Mouse (Mus musculus): ENCODE measurements around the gene Arl15.

Arl15 gene

GRCm38 (mm10) chr13:114060258-114060657 lies 266.0 kb downstream of the Arl15 start:
- no peak for DNase-seq (ENCODE audit: low spot score in 2 of 2)

- DNase-seq (ENCODE audit: low spot score in 2 of 2): no peak
Observed at GRCm38 (mm10) chr13:114061234-114061633, 266.9 kb downstream of the Arl15 start.

DNA sequence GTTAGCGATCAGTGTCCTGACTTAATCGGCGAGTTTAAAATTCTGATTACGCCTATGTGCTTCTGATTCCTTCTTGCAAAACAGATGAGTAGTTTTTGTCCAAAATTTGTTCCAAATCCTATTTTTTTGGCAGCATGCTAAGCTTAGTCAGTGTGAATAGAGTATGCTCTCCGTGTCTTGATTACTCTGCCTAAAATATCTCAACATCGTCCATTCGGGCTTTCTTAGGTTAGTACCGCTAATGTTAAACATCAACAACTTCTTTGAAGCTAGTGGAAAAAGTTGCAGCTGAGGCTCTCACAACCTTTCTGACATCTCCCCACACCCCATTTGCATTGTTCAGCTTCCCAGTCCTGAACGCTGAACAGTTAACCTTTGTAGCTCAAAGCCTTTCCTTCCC lies 269.8 kb downstream of the Arl15 start:
- DNase-seq (ENCODE audit: low spot score in 2 of 2): no peak

DNA sequence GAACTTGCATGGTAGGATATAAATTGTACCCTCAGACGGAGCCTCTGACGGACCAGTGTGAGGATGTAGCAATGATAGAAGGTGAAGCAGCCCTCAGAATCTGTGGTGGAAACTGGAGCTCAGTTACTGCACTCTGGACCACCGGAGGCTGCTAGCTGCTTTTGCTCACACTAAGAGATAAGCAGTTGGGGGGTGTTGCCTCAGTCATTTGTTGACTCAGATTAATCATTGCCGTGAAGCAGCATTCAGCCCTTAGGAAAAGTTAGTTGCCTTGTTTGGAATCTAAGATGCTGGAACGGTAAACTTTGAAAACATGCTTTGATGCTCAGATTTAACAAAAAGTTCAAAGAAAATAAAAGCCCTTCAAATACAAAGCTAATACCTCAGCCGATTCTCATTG lies 270.7 kb downstream of the Arl15 start:
- no peak for DNase-seq (ENCODE audit: low spot score in 2 of 2)

DNA sequence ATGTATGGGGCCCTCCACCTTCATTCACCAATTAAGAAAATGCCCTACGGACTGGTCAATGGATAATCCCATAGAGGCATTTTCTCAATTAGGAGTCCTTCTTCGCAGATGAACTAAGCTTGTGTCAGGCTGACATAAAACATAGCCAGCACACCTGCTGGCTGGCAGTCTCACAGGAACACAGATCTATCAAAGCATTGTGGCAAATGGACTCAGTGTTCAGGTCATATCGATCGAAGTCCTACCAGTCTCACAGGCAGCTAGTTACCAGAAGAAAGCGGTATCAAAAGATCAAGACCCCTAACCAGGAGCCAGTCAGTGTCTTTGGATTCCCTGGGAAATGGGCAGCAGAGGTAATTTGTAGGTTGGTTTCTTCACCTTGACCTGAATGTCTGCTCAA lies 274.1 kb downstream of the Arl15 start:
- DNase-seq (ENCODE audit: low spot score in 2 of 2): no peak

DNA sequence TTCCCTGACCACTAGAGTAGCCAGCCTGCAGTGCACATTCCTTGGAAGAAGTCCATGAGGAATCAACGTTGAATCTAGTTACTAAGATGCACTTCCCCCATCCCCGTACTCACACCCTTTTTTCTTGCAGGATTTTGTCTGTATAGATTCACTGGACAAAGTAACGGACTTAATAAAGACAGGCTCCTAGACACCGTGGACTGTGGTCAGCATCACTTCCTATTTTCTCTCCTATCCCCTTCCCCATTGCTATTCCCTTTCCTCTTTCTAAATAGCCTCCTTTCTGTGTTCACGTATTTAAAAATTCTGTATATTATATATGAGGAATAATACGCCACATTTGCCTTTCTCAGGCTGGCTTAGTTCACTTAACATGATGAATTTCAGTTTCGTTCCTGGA lies 277.1 kb downstream of the Arl15 start:
- DNase-seq (ENCODE audit: low spot score in 2 of 2): no peak

GRCm38 (mm10) chr13:114074471-114074870 lies 280.2 kb downstream of the Arl15 start:
- no peak for DNase-seq (ENCODE audit: low spot score in 2 of 2)

GRCm38 (mm10) chr13:114075724-114076384 lies 281.5 kb downstream of the Arl15 start:
- DNase-seq (ENCODE audit: low spot score in 2 of 2): no peak

DNA sequence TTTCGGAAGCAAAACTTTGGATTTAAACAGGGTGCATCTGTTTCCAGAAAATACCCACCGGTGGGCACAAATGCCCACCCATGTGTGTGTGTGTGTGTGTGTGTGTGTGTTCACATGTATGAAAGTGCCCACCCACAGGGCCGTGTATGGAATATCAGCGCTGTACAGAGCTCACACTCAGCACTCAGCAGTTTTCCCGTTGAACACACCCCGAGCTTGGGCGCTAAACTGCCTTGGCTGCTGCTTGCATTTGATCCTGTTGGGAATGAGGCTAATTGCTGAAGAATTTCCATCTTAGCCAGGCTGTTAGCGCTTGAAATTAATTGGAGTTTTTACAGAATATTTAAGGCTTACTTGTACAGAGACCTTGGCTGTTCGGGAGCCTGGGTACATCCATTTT lies 282.9 kb downstream of the Arl15 start:
- no peak for DNase-seq (ENCODE audit: low spot score in 2 of 2)

- no peak for DNase-seq (ENCODE audit: low spot score in 2 of 2)
Observed at GRCm38 (mm10) chr13:114077584-114078270, 283.4 kb downstream of the Arl15 start.

DNA sequence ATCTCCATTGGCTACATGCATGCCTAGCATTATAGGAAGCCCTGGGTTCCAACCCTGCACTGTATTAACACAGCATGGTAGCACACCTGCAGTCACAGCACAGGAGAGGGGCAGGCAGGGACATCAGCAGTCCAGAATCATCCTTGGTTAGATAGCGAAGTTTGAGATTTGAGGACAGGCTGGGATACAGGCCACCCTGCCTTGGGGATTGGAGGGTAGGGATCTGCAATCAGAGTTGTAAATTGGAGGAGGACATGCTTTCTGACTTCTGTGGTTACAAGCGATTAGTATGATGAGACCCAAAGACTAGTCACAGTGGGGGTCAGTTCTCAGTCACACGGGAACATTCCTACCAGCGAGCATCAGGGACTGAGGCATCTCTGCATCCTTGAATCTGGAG lies 284.5 kb downstream of the Arl15 start:
- DNase-seq (ENCODE audit: low spot score in 2 of 2): no peak

GRCm38 (mm10) chr13:114079751-114080150 lies 285.4 kb downstream of the Arl15 start:
- no peak for DNase-seq (ENCODE audit: low spot score in 2 of 2)

GRCm38 (mm10) chr13:114080491-114080890 lies 286.2 kb downstream of the Arl15 start:
- no peak for DNase-seq (ENCODE audit: low spot score in 2 of 2)

GRCm38 (mm10) chr13:114083570-114084138 lies 289.3 kb downstream of the Arl15 start:
- no peak for DNase-seq (ENCODE audit: low spot score in 2 of 2)

DNA sequence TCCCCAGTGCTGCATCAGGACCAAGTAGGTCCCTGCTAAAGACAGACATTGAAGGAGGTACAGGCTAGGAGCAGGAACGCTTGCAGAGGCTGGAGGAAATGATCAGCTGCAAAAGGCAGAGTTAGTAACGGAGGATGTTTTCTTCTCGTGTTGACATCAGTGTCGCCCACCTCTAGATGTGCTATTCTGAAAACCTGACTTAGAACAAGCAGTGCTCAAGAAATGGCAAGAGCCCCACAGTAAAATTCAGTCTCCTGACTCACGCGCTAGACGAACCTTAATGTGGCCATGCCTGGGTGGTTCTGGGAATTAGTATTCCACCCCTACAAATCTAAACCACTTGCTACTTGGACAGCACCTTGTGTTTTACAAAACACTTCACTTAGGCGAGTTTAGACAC lies 291.1 kb downstream of the Arl15 start:
- no peak for DNase-seq (ENCODE audit: low spot score in 2 of 2)

DNA sequence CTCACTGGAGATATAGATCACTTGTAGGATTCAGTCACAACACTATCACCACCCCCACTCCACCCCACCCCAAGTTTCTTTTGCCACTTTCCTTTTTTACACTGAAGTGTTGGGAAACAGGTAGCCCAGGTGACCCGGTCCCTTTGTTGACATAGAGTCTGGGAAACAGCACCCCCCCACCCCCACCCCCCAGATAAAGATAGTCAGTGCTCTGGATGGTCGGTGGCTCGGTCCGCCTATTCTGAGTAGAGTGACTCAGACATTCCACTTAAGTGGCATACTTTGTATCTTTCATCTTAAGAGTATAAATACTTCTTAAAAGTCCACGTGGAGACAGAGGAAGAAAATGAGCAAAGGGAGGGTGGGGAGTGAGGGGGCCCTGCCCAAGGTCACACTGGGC lies 292.0 kb downstream of the Arl15 start:
- no peak for DNase-seq (ENCODE audit: low spot score in 2 of 2)

- DNase-seq (ENCODE audit: low spot score in 2 of 2): no peak
Observed at GRCm38 (mm10) chr13:114086801-114087200, 292.5 kb downstream of the Arl15 start.

- no peak for DNase-seq (ENCODE audit: low spot score in 2 of 2)
Observed at GRCm38 (mm10) chr13:114087696-114088465, 293.6 kb downstream of the Arl15 start.

- no peak for DNase-seq (ENCODE audit: low spot score in 2 of 2)
Observed at GRCm38 (mm10) chr13:114090786-114091185, 296.5 kb downstream of the Arl15 start.

DNA sequence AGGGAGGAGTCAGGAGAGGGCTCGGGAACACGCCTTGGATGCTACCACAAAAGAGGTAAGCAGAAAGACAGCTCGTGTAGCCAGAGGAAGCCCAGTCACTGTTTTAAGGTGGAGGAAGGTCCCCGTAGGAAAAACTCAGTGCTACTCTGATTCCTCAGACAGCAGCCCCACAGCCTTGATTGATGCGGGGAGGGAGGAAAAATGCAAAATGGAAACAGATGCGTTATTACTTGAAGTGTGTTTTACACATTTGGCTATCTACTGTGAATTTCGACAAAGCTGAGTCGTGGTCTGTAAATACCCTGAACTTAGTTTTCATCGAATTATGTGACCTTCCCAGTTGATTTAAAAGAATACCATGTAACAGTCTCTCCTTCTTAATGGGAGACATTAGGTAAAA lies 296.9 kb downstream of the Arl15 start:
- no peak for DNase-seq (ENCODE audit: low spot score in 2 of 2)

GRCm38 (mm10) chr13:114094151-114094875 lies 300.0 kb downstream of the Arl15 start:
- no peak for DNase-seq (ENCODE audit: low spot score in 2 of 2)

- DNase-seq (ENCODE audit: low spot score in 2 of 2): no peak
Observed at GRCm38 (mm10) chr13:114095440-114095839, 301.1 kb downstream of the Arl15 start.

Measured in urinary bladder, adult 18-20 months (tissue).